Mouse (Mus musculus) liver, postnatal 0 days (tissue): ENCODE data around the gene Tmem168.

Source experiments
- CTCF ChIP-seq: sonication (generic); IDR thresholded peaks from 2 replicates; pipeline ENCODE4 v1.5.1; 2016; ENCODE audit warnings: antibody characterized with exemption, low read depth
- EP300 ChIP-seq: IDR thresholded peaks from 2 replicates; pipeline ENCODE4 v1.6.1; 2016; ENCODE audit warnings: antibody characterized with exemption, low read depth, mild to moderate bottlenecking

DNA sequence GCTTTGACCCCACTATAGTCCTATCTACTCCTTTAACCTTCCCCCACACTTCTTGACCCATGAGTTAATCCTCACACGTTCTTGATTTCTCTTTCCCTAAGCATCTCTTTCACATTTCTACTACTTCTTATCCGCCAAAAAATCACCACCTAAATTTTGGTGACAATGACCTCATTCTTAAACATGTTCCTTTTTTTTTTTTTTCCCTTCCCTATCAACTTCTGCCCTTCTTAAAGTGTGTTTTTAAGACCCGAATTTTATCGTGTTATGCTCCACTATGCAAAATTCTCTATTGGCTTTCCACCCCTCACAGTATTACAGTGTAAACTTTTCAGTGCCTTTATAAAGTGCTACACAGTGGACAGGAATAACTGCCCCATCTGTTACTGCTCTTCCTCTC is 1.5 kb downstream of the Tmem168 start:
- TF ChIP-seq CTCF, result no peak
- no peak for TF ChIP-seq EP300
